Mouse (Mus musculus) CD4-positive, CD25-positive, alpha-beta regulatory T cell, adult 9 weeks (primary cell): ENCODE measurements around the gene Gm2381. TPM values are rescaled to one million over a fixed set of nuclear protein-coding genes. Genes with fewer than 3 reads are reported as not detected.

ENCODE experiments used
- polyA plus RNA-seq: library from polyadenylated mRNA; unstranded; fragments of 100-300 nt; shearing (Covaris generic); gene quantifications from one replicate; pipeline ENCODE4 v1.2.1, GENCODE M21; 2017

Gene Gm2381
- not detected for polyA plus RNA-seq

GRCm38 (mm10) chr7:42866801-42867458 is at the start of gene Gm2381:
TSS of gene Gm2381 (minus strand) at chr7:42867234.

DNA sequence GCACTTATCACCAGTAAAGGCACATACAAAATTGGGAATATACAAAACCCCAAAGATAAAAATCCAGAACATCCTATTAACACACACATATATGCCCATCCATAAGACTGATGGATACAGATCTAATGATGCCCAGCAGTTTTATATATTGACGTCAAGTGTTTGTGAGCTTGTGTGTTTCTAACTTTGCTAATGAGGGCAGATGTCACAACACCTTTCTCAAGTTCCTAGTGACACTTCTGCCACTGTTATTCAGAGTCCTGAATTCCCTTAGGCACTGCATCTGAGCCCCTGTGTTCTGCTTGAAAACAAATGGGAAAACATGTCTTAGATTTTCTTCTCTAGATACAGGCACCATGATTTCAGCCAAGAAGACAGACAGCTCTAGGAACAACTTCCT is 73.6 kb downstream of the Gm2381 start, which contains the start of gene Vmn2r62:
TSS of gene Vmn2r62 (minus strand) at position 101 of the 400 bp plus-strand sequence.

Other genes with a start within 250 kb of the Gm2381 start
- gene Zfp976, start 224.6 kb downstream of the Gm2381 start, polyA plus RNA-seq, result 2.4 TPM
- 3.6 TPM for gene Zfp975, start 174.5 kb downstream of the Gm2381 start, polyA plus RNA-seq
- not detected for gene Gm17067, start 140.2 kb downstream of the Gm2381 start, polyA plus RNA-seq
- gene Vmn2r62, start 73.7 kb downstream of the Gm2381 start, polyA plus RNA-seq, result not detected
- gene Vmn2r63, start 66.6 kb upstream of the Gm2381 start, polyA plus RNA-seq, result not detected
- gene Gm9268, start 151.5 kb upstream of the Gm2381 start, polyA plus RNA-seq, result not detected
- not detected for gene Zfp936, start 247.0 kb upstream of the Gm2381 start, polyA plus RNA-seq